Mouse (Mus musculus) forebrain, embryonic 16.5 days (tissue): Measurements from ENCODE around the gene Pcsk4. TPM values are rescaled to one million over a fixed set of nuclear protein-coding genes. Genes with fewer than 3 reads are reported as not detected.
A peak's percentile ranks its signal among the peaks of the same experiment; 100 is the strongest.
"Not testable (repeated sequence)": the region's sequence is repeated elsewhere in the genome, so short reads cannot be mapped to it uniquely, and the experiment has no call there.

Experiments used
- ATAC-seq: fragments of 200-750 bp; cut with Nextera tagmentation; 2 replicates; pipeline ENCODE4 v1.8.0; 2017; ENCODE audit warnings: mild to moderate bottlenecking, moderate library complexity
- H3K27ac ChIP-seq: fragments of 300-500 bp; sonication (generic); 2 replicates; pipeline ENCODE4 v1.5.1; 2014; ENCODE audit warnings: low read length, control low read depth
- H3K27me3 ChIP-seq: fragments of 300-500 bp; sonication (generic); replicated peaks from 2 replicates; pipeline ENCODE4 v1.6.1; 2014; ENCODE audit warnings: low read length; ENCODE audit not compliant: control insufficient read depth, insufficient read depth
- H3K36me3 ChIP-seq: fragments of 300-500 bp; sonication (generic); 2 replicates; pipeline ENCODE4 v1.6.1; 2014; ENCODE audit not compliant: control insufficient read depth, insufficient read depth
- H3K4me1 ChIP-seq: fragments of 300-500 bp; sonication (generic); replicated peaks from 2 replicates; pipeline ENCODE4 v1.6.1; 2014; ENCODE audit warnings: low read length; ENCODE audit not compliant: control insufficient read depth, insufficient read depth
- H3K4me2 ChIP-seq: fragments of 300-500 bp; sonication (generic); 2 replicates; pipeline ENCODE4 v1.6.1; 2014; ENCODE audit warnings: mild to moderate bottlenecking, low read length, control low read depth
- H3K4me3 ChIP-seq: fragments of 300-500 bp; sonication (generic); replicated peaks from 2 replicates; pipeline ENCODE4 v1.5.1; 2014; ENCODE audit warnings: mild to moderate bottlenecking, low read length, control low read depth
- H3K9ac ChIP-seq: fragments of 300-500 bp; sonication (generic); replicated peaks from 2 replicates; pipeline ENCODE4 v1.6.1; 2014; ENCODE audit warnings: low read depth, low read length, control low read depth
- H3K9me3 ChIP-seq: fragments of 300-500 bp; sonication (generic); 2 replicates; pipeline ENCODE4 v1.6.1; 2016; ENCODE audit warnings: low read length; ENCODE audit not compliant: control insufficient read depth
- WGBS: fragments of 180-500 bp; shearing (Covaris S2); extraction: QIAGEN DNeasy Blood & Tissue Kit; methylation state at CpG from one replicate; pipeline ENCODE4 v1.1.7; 2014; 5-methylcytosine and 5-hydroxymethylcytosine counted together
- polyA plus RNA-seq: library from polyadenylated mRNA; unstranded; fragments of >200 nt; fragmentation: Nextera tagmentation; extraction: Ambion mirVana; gene quantifications from 2 replicates; pipeline ENCODE4 v1.2.1, GENCODE M21; 2015

The Pcsk4 gene
- polyA plus RNA-seq, 1 experiment from 2014 or later = 3.9 TPM

GRCm38 (mm10) chr10:80351896-80352295, 22.6 kb upstream of the Pcsk4 start:
- peaks cover 69% of the 10 kb centered on the region for H3K27me3 ChIP-seq
- H3K4me3 ChIP-seq = no peak overlapping the region
- ATAC-seq = no peak
- no peak overlapping the region for H3K9ac ChIP-seq
- WGBS = 29% methylated on average over 11 of the region's 11 CpGs
- H3K27ac ChIP-seq = no peak overlapping the region
- no peaks in the 10 kb centered on the region for H3K36me3 ChIP-seq
- no peak overlapping the region for H3K4me2 ChIP-seq
- peaks cover 17% of the 10 kb centered on the region for H3K4me1 ChIP-seq
- no peaks in the 10 kb centered on the region for H3K9me3 ChIP-seq

GRCm38 (mm10) chr10:80350292-80350691, 21.0 kb upstream of the Pcsk4 start:
- no peak overlapping the region for H3K4me2 ChIP-seq
- H3K9me3 ChIP-seq = no peaks in the 10 kb centered on the region
- ATAC-seq = peak; percentile 82
- no peak overlapping the region for H3K9ac ChIP-seq
- H3K27me3 ChIP-seq = peaks cover 64% of the 10 kb centered on the region
- H3K27ac ChIP-seq = no peak overlapping the region
- no peaks in the 10 kb centered on the region for H3K36me3 ChIP-seq
- peaks cover 5% of the 10 kb centered on the region; the same call in 1 of the 2 replicates for H3K4me1 ChIP-seq
- H3K4me3 ChIP-seq = no peak overlapping the region
- 1% methylated on average over 7 of the region's 7 CpGs for WGBS

- no peaks in the 10 kb centered on the region for H3K9me3 ChIP-seq
- no peaks in the 10 kb centered on the region for H3K36me3 ChIP-seq
- no peak for ATAC-seq
- peaks cover 67% of the 10 kb centered on the region for H3K27me3 ChIP-seq
- no peak overlapping the region for H3K4me2 ChIP-seq
- no peak overlapping the region for H3K9ac ChIP-seq
- no peak overlapping the region for H3K27ac ChIP-seq
- WGBS = 13% methylated on average over 26 of the region's 26 CpGs
- H3K4me3 ChIP-seq = no peak overlapping the region
- H3K4me1 ChIP-seq = peaks cover 5% of the 10 kb centered on the region; the same call in 1 of the 2 replicates
These were observed 19.7 kb upstream of the Pcsk4 start for GRCm38 (mm10) chr10:80348981-80349380.

- no peak within 1 kb of the TSS for H3K4me2 ChIP-seq
- no peaks in the 10 kb centered on the region for H3K9me3 ChIP-seq
- 0 out of 2 replicates have a peak within 1 kb of the TSS, but pooled peaks have one; percentile 1 for H3K4me3 ChIP-seq
- peaks cover 10% of the 10 kb centered on the region for H3K4me1 ChIP-seq
- no peaks in the 10 kb centered on the region for H3K36me3 ChIP-seq
- H3K9ac ChIP-seq = no peak within 1 kb of the TSS
- WGBS = 2% methylated on average over 41 of the region's 42 CpGs
- H3K27ac ChIP-seq = no peak within 1 kb of the TSS
- H3K27me3 ChIP-seq = peaks cover 73% of the 10 kb centered on the region
- ATAC-seq = no peak
These were observed 19.0 kb upstream of the Pcsk4 start, which contains the start of gene Adamtsl5 for GRCm38 (mm10) chr10:80348244-80348781. Gene Adamtsl5 (minus strand): TSS chr10:80348412.

GRCm38 (mm10) chr10:80347514-80347967, 18.2 kb upstream of the Pcsk4 start:
- Histone ChIP-seq H3K9ac (no peak overlapping the region), H3K36me3 (no peaks in the 10 kb centered on the region), H3K4me2 (no peak overlapping the region), H3K27ac (no peak overlapping the region), H3K27me3 (peaks cover 81% of the 10 kb centered on the region), H3K4me3 (no peak overlapping the region), H3K4me1 (peaks cover 17% of the 10 kb centered on the region), H3K9me3 (no peaks in the 10 kb centered on the region)
- WGBS = 11% methylated on average over 17 of the region's 17 CpGs
- ATAC-seq = no peak

GRCm38 (mm10) chr10:80345929-80346328, 16.6 kb upstream of the Pcsk4 start:
- 83% methylated on average over 5 of the region's 6 CpGs for WGBS
- Histone ChIP-seq H3K27me3 (peaks cover 89% of the 10 kb centered on the region), H3K4me1 (peaks cover 26% of the 10 kb centered on the region)
- ATAC-seq, H3K4me3 ChIP-seq, H3K9ac ChIP-seq, H3K27ac ChIP-seq, H3K4me2 ChIP-seq, H3K9me3 ChIP-seq, H3K36me3 ChIP-seq: not testable (repeated sequence)

GRCm38 (mm10) chr10:80345122-80345521, 15.8 kb upstream of the Pcsk4 start:
- Histone ChIP-seq H3K27ac (no peak overlapping the region), H3K27me3 (peaks cover 91% of the 10 kb centered on the region), H3K4me3 (no peak overlapping the region), H3K36me3 (no peaks in the 10 kb centered on the region), H3K4me1 (peaks cover 26% of the 10 kb centered on the region), H3K9ac (no peak overlapping the region), H3K9me3 (no peaks in the 10 kb centered on the region), H3K4me2 (no peak overlapping the region)
- no peak for ATAC-seq
- WGBS = under 1% methylated on average over 16 of the region's 16 CpGs

GRCm38 (mm10) chr10:80344131-80344661, 14.9 kb upstream of the Pcsk4 start:
- Histone ChIP-seq H3K27ac (no peak overlapping the region), H3K9me3 (no peaks in the 10 kb centered on the region), H3K9ac (no peak overlapping the region), H3K27me3 (peaks cover 84% of the 10 kb centered on the region), H3K36me3 (no peaks in the 10 kb centered on the region), H3K4me3 (no peak overlapping the region), H3K4me2 (no peak overlapping the region), H3K4me1 (peaks cover 26% of the 10 kb centered on the region)
- 48% methylated on average over 9 of the region's 9 CpGs for WGBS
- ATAC-seq = no peak

GRCm38 (mm10) chr10:80343425-80343895, 14.2 kb upstream of the Pcsk4 start:
- 26% methylated on average over 12 of the region's 13 CpGs for WGBS
- no peak overlapping the region for H3K27ac ChIP-seq
- H3K36me3 ChIP-seq = no peaks in the 10 kb centered on the region
- 0 out of 2 replicates have a peak overlapping the region, but pooled peaks have one; percentile 1 for H3K9ac ChIP-seq
- H3K27me3 ChIP-seq = peaks cover 77% of the 10 kb centered on the region
- no peaks in the 10 kb centered on the region for H3K9me3 ChIP-seq
- peak overlapping the region; percentile 40 for H3K4me3 ChIP-seq
- ATAC-seq = no peak
- H3K4me2 ChIP-seq = peak overlapping the region; percentile 57
- H3K4me1 ChIP-seq = peaks cover 25% of the 10 kb centered on the region
